Mouse (Mus musculus) retina, postnatal 1 day (tissue): ENCODE results near the gene Epb41l3.

Experiments used
- DNase-seq: peaks from one replicate; pipeline ENCODE4 v3.0.0-alpha.2; 2012

Gene Epb41l3

DNA sequence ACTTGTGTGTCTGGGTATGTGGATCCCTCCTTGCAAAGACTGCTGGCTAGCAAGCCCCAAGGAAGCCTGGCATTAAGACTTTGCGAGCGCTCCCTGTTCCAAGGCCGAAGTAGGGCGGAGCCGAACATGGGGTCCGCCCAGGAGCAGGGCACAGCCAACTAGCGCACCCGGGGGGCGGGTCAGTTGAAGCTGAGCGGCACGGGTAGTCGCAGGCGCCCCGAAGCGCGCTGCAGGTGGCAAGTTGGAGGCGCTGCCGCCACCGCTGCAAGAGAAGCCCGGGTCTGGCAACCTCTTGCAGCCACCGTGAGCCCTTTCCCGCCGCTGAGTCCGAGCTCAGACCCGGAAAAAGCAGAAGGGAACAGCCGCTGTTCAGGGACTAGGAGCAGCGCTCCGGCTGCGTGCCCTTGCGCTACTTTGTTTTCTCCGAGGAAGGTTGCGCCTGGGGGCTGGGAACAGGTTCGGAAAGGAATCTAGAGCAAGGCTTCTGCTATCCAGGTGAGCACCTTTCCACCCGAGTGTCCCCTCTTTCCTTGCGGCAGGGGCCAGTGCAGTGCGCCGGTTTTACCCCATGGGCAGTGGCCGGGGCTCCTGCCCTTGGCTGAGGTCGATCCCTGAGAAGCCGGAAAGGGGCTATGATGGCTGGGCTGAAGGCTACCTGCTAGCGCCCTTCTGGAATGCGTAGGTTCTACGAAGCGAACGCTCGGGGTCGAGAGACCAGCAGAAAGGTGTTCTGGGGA, at the start of gene Epb41l3:
Epb41l3 (plus strand) TSS at position 183 of the 737 bp plus-strand sequence.
- peak; percentile 92 for DNase-seq

GRCm38 (mm10) chr17:69038760-69039675, 36.5 kb upstream of the Epb41l3 start:
- no peak for DNase-seq

GRCm38 (mm10) chr17:69041516-69041915, 34.0 kb upstream of the Epb41l3 start:
- DNase-seq = no peak

GRCm38 (mm10) chr17:69048826-69049225, 26.7 kb upstream of the Epb41l3 start:
- no peak for DNase-seq

DNA sequence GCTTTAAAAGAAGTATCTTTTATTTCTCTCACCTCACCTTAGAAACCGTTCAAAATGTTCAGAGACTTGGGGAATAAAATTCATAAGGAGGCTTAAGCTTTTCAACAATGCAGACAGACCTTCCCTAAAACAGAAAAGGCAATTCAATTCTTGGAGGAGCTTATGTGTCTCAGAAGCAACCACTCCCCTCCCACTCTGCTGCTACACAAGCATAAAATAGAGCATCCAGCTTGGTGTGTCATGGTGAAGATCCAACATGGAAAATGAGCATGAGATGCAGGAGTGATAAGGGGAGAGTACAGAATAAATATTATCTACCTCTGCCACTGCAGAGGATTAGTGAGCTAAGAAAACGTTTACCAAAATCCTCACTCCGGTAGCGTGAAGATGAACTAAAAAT, 21.5 kb upstream of the Epb41l3 start:
- no peak for DNase-seq

DNA sequence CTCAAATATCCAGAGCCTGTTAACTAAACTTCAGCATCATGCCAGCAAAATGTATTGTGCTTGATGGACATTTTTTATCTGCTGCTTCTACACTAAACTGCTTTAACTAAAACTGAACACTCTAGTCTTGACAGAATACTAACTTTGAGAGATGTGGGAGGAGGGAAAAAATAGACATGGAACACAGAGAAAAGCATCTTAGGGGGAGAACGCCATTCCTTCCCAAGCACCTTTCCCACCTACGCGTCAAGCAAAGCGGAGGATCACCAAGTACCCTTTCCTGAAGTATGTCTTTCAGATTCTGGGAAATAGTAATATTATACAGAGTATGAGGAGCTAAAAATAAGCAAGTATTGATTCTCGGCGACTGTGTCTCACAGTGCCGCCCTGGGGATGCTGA, 15.7 kb upstream of the Epb41l3 start:
- no peak for DNase-seq

DNA sequence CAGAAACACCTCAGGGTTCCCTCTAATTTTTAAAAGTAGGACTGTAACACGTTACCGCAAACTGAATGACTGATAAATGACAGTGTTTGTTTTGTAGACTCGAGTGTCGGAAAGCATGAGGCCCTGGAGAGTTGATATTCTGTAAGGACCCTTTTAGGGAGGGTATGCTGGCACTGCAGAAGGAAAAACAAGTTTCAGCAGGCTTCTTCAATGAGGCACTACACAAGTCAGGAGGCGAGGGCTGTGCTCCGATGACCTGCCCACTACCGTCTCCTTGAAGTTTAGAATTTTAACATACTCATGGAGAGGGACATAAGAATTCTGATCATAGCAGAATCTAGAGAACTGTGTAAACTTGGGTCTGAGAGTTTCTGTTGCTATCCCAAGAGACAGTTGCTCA, 15.1 kb upstream of the Epb41l3 start:
- DNase-seq = no peak

GRCm38 (mm10) chr17:69061883-69062745, 13.4 kb upstream of the Epb41l3 start:
- DNase-seq = no peak

- DNase-seq = no peak
Measured at GRCm38 (mm10) chr17:69067937-69068739, 7.3 kb upstream of the Epb41l3 start.

DNA sequence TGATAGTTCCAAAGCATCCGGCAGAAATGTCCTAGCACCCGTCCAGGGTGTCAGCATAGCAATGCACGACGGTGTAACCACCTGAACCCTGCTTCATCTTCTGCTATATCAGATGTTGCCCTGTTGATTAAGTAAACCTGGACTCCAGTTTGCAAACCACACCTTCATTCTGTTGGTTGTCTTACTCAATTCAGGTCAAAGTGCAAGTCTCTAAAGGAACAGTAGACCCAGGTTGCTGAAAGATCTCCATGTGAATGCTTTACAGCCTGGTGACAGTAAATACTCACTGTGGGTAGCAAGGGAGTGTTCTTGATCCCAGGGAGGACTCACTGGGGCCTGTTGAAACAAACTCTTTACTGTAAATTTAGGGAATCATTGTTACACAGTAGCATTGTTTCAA, 1.4 kb upstream of the Epb41l3 start:
- no peak for DNase-seq

DNA sequence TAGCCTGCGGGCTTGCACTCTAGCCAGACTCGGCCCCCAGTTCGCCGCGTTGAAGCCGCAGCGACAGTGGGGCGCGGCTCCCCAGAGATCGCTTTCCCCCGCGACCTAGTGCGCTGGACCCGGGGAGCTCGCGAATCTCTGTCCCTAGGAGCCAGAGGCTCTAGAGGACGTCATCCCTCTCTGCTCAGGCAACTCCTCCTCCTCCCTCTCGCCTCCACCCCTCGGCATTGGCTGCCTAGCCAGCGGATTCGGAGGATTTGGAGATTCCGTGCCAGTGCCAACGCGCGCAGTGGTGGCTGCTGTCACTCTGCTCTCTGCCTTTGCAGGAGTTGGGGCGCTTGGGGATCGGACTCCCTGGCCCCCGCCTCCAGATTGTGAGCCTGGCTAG, 749 bp downstream of the Epb41l3 start:
- peak; percentile 83 for DNase-seq

- DNase-seq = peak; percentile 28
Measured at GRCm38 (mm10) chr17:69076747-69077543, 1.5 kb downstream of the Epb41l3 start.

GRCm38 (mm10) chr17:69077544-69077920, 2.0 kb downstream of the Epb41l3 start:
- DNase-seq = no peak

- DNase-seq = no peak
Measured at GRCm38 (mm10) chr17:69082316-69082715, 6.8 kb downstream of the Epb41l3 start.

GRCm38 (mm10) chr17:69091618-69092017, 16.1 kb downstream of the Epb41l3 start:
- DNase-seq = no peak

DNA sequence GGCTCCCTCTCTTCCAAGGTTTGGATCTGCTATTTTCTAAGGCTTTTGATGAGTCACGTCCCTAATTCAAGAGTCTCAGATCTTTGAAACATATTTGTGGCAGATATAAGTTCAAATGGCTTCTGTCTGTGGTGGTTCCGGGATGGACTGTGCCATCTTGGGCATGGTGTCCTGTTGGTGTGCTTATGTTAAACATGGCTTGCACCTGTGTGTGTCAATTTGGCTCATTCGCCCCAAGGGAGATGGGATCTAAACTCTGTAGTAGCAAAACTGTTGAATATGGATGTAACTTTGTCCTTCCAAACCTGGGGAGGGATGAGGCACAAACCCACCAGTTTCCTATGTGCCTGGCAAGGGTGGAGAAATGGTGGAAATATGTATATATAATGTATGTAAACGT, 21.6 kb downstream of the Epb41l3 start:
- no peak for DNase-seq

GRCm38 (mm10) chr17:69097955-69098354, 22.5 kb downstream of the Epb41l3 start:
- DNase-seq = no peak

DNA sequence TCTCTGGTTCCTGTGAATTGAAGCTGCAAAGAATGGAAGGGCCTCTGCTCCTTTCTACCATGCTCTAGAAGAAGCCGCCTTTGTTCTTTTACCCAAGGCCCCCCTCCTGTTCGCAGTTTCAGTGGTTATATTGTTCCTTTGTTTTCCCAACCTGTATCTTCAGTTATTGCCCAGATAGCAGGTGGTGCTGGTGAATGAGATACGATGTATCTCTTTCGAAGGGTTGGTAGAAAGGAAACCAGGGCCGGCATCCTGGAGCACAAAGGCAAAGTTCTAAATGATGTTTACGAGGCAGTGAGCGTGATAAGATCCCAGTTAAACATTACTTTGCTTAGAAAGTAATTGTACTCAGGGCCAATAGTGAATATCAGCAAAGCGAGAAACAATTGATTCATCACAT, 27.8 kb downstream of the Epb41l3 start:
- DNase-seq = peak; percentile 49

GRCm38 (mm10) chr17:69105035-69105798, 29.7 kb downstream of the Epb41l3 start:
- DNase-seq = no peak

DNA sequence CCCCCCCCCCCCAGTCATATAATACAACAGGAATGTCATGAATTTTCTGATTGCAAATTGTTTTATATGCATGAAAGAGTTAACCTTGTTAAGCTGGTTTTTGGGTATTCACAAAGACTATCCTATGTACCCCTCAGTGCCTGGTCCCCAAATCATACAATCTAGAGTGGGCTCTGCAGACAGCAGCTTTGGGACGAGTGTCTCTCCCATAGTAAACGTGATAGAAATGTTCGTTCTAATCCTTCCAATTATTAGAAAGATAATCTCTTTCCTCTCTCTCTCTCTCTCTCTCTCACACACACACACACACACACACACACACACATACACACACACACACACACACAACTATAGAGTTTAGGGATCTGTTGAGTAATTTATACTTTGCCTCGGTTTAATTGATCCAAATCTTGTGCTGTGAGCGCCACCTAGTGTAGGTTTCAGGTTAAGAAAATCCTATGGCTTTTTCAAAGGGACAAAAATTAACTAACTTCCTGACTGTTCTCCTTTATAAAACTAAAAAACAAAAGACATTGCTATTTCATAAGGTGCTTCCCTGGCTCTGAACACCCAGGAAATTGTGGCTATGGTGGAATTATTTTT, 30.4 kb downstream of the Epb41l3 start:
- DNase-seq = peak; percentile 76
